Mouse (Mus musculus): ENCODE results near the gene Ace. TPM values are rescaled to one million over a fixed set of nuclear protein-coding genes. Genes with fewer than 3 reads are reported as not detected.
"Not testable (repeated sequence)": the region's sequence is repeated elsewhere in the genome, so short reads cannot be mapped to it uniquely, and the experiment has no call there.

The Ace gene
- polyA plus RNA-seq, 1 experiment: 13.6 TPM

GRCm38 (mm10) chr11:105994375-105994774 is 26.6 kb downstream of the Ace start, which contains the start of gene Ace3:
Ace3 (plus strand) TSS chr11:105994675.
- no peak for DNase-seq (ENCODE audit: low spot score)

GRCm38 (mm10) chr11:106000062-106000461 is 32.3 kb downstream of the Ace start:
- no peak for DNase-seq (ENCODE audit: low spot score)

GRCm38 (mm10) chr11:106001718-106002117 is 34.0 kb downstream of the Ace start:
- DNase-seq (ENCODE audit: low spot score): no peak

GRCm38 (mm10) chr11:106004576-106004975 is 36.8 kb downstream of the Ace start:
- no peak for DNase-seq (ENCODE audit: low spot score)

- no peak for DNase-seq (ENCODE audit: low spot score)
Measured at GRCm38 (mm10) chr11:106005970-106006369, 38.2 kb downstream of the Ace start.

GRCm38 (mm10) chr11:106007821-106008220 is 40.1 kb downstream of the Ace start, which contains the start of gene Kcnh6:
Kcnh6 (plus strand) TSS chr11:106008124.
- DNase-seq (ENCODE audit: low spot score): peak; percentile 56

GRCm38 (mm10) chr11:106012711-106013110 is 45.0 kb downstream of the Ace start:
- DNase-seq (ENCODE audit: low spot score): no peak

GRCm38 (mm10) chr11:106013556-106014225 is 45.9 kb downstream of the Ace start:
- no peak for DNase-seq (ENCODE audit: low spot score)

- no peak for DNase-seq (ENCODE audit: low spot score)
Measured at GRCm38 (mm10) chr11:106016440-106016839, 48.7 kb downstream of the Ace start.

- no peak for DNase-seq (ENCODE audit: low spot score)
Measured at GRCm38 (mm10) chr11:106020051-106020763, 52.5 kb downstream of the Ace start.

- no peak for DNase-seq (ENCODE audit: low spot score)
Measured at GRCm38 (mm10) chr11:106025774-106026173, 58.0 kb downstream of the Ace start.

GRCm38 (mm10) chr11:106026465-106027151 is 58.9 kb downstream of the Ace start:
- DNase-seq (ENCODE audit: low spot score): no peak

- DNase-seq (ENCODE audit: low spot score): no peak
Measured at GRCm38 (mm10) chr11:106027607-106028006, 59.9 kb downstream of the Ace start.

- DNase-seq (ENCODE audit: low spot score): not testable (repeated sequence)
Measured at GRCm38 (mm10) chr11:106032074-106032473, 64.3 kb downstream of the Ace start.

GRCm38 (mm10) chr11:106033491-106033919 is 65.8 kb downstream of the Ace start:
- DNase-seq (ENCODE audit: low spot score): no peak

- DNase-seq (ENCODE audit: low spot score): no peak
Measured at GRCm38 (mm10) chr11:106034986-106035385, 67.2 kb downstream of the Ace start.

GRCm38 (mm10) chr11:106036548-106037417 is 69.0 kb downstream of the Ace start, which contains the start of gene Dcaf7:
Dcaf7 (plus strand) TSS chr11:106036872.
- peak; percentile 90 for DNase-seq (ENCODE audit: low spot score)

GRCm38 (mm10) chr11:106037418-106037751 is 69.6 kb downstream of the Ace start:
- no peak for DNase-seq (ENCODE audit: low spot score)

All from urinary bladder, adult 2 months (tissue).